In the genomic region with DNA sequence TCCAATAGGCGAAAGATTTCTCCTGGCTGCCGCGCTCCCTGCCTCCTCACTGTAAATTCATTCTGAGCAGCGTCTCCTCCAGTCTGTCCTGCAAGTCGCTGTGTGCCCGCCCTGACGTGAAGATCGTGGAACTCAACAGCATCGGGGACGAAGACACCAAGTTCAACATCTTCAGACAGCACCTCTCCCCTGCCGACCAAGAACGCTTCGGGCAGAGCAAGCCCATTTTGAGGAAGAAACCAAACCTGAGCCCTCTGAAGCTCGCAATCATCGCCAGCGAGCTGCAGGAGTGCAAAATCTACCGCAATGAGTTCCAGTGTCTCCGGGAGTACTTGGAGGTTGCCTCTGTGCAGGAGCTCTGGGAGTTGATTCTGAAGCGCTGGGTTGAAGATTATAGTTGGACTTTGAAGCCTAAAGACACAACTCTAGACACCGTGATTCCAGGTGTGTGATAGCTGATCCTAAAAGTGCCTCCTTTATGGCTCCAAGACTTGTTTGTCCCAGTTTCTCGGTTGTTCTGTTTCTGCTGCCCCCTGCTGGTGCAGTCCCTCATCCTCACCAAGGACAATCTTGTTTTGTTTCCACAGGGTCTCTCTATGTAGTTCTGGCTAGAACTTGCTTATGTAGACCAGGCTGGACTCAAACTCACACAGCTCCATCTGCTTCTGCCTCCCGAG, we compare ENCODE assay signal across 8 mouse cellular contexts. TPM values are rescaled to one million over a fixed set of nuclear protein-coding genes. Genes with fewer than 3 reads are reported as not detected.
A peak's percentile ranks its signal among the peaks of the same experiment; 100 is the strongest.
DNase-seq lines count a peak whose midpoint lies in the region; ATAC-seq and TF ChIP-seq lines count a peak whose summit lies in the region.

No protein-coding gene starts in this region.

- TF ChIP-seq POLR2A in ES-Bruce4 (IDR thresholded peaks at IDR 0.05; ENCODE audit: insufficient read depth, low read length): no peak

- no peaks in the 10 kb centered on the region for H3K36me3 ChIP-seq in ES-Bruce4 (ENCODE audit: control insufficient read depth, insufficient read depth, low read length, poor library complexity, severe bottlenecking)
- no peaks in the 10 kb centered on the region for H3K36me3 ChIP-seq in forebrain, embryonic 12.5 days (replicated peaks)
- no peaks in the 10 kb centered on the region for H3K36me3 ChIP-seq in heart, postnatal 0 days (replicated peaks; ENCODE audit: control insufficient read depth, insufficient read depth, low read length)
- no peaks in the 10 kb centered on the region for H3K36me3 ChIP-seq in liver, embryonic 15.5 days (replicated peaks)
- no peaks in the 10 kb centered on the region for H3K36me3 ChIP-seq in neural tube, embryonic 12.5 days
- no peaks in the 10 kb centered on the region for H3K36me3 ChIP-seq in stomach, postnatal 0 days (ENCODE audit: control insufficient read depth, insufficient read depth, low read length)

- peak; percentile 72 for DNase-seq in c-Kit-positive CD71-positive TER-119-positive erythroid progenitor cells, embryonic 14.5 days (ENCODE audit: low spot score)
- DNase-seq in heart, postnatal 0 days (ENCODE audit: low spot score): peak; percentile 83
- DNase-seq in kidney, postnatal 36 days: peak; percentile 88 to 96
- DNase-seq in stomach, postnatal 0 days (ENCODE audit: low spot score): peak; percentile 89

- H3K9ac ChIP-seq in ES-Bruce4 (ENCODE audit: low read depth, poor library complexity, severe bottlenecking): peak overlapping the region; percentile 71
- peak overlapping the region; percentile 68 for H3K9ac ChIP-seq in forebrain, embryonic 12.5 days
- H3K9ac ChIP-seq in heart, postnatal 0 days (replicated peaks; ENCODE audit: low read depth, low read length): peak overlapping the region; percentile 32
- H3K9ac ChIP-seq in liver, embryonic 15.5 days: 0 out of 2 replicates have a peak overlapping the region, but pooled peaks have one; percentile 15
- peak overlapping the region; percentile 52 for H3K9ac ChIP-seq in neural tube, embryonic 12.5 days
- peak overlapping the region; percentile 59 for H3K9ac ChIP-seq in stomach, postnatal 0 days (ENCODE audit: low read length)

- H3K27ac ChIP-seq in ES-Bruce4 (ENCODE audit: insufficient read depth, low read length): no peak overlapping the region
- H3K27ac ChIP-seq in forebrain, embryonic 12.5 days: no peak overlapping the region
- no peak overlapping the region for H3K27ac ChIP-seq in heart, postnatal 0 days (ENCODE audit: low read depth)
- no peak overlapping the region for H3K27ac ChIP-seq in liver, embryonic 15.5 days (replicated peaks)
- H3K27ac ChIP-seq in neural tube, embryonic 12.5 days: no peak overlapping the region
- 0 out of 2 replicates have a peak overlapping the region, but pooled peaks have one; percentile 3 for H3K27ac ChIP-seq in stomach, postnatal 0 days (replicated peaks)

- H3K4me2 ChIP-seq in forebrain, embryonic 12.5 days: peak overlapping the region; percentile 62
- H3K4me2 ChIP-seq in heart, postnatal 0 days (ENCODE audit: low read depth, low read length): peak overlapping the region; percentile 68
- H3K4me2 ChIP-seq in liver, embryonic 15.5 days: peak overlapping the region; percentile 73
- H3K4me2 ChIP-seq in neural tube, embryonic 12.5 days (replicated peaks): peak overlapping the region; percentile 68
- peak overlapping the region; percentile 53 for H3K4me2 ChIP-seq in stomach, postnatal 0 days (replicated peaks; ENCODE audit: low read depth)

- no peaks in the 10 kb centered on the region for H3K4me1 ChIP-seq in ES-Bruce4 (ENCODE audit: control insufficient read depth, insufficient read depth, low read length)
- H3K4me1 ChIP-seq in forebrain, embryonic 12.5 days: peaks cover 11% of the 10 kb centered on the region
- H3K4me1 ChIP-seq in heart, postnatal 0 days (ENCODE audit: control insufficient read depth, insufficient read depth): peaks cover 9% of the 10 kb centered on the region
- peaks cover 22% of the 10 kb centered on the region for H3K4me1 ChIP-seq in liver, embryonic 15.5 days (replicated peaks)
- 0 out of 2 replicates have a peak, but pooled peaks cover 4% of the 10 kb centered on the region for H3K4me1 ChIP-seq in neural tube, embryonic 12.5 days
- H3K4me1 ChIP-seq in stomach, postnatal 0 days (replicated peaks; ENCODE audit: control insufficient read depth, insufficient read depth): no peaks in the 10 kb centered on the region; the same call in 1 of the 2 replicates

- TF ChIP-seq EP300 in ES-Bruce4 (IDR thresholded peaks at IDR 0.05; ENCODE audit: insufficient read depth, low read depth, low read length): no peak
- no peak for TF ChIP-seq EP300 in heart, postnatal 0 days (IDR thresholded peaks at IDR 0.05; ENCODE audit: low read depth)
- no peak for TF ChIP-seq EP300 in stomach, postnatal 0 days (optimal IDR thresholded peaks at IDR 0.05)

- peak overlapping the region; percentile 62 for H3K4me3 ChIP-seq in ES-Bruce4 (ENCODE audit: low read depth, low read length)
- peak overlapping the region; percentile 46 for H3K4me3 ChIP-seq in forebrain, embryonic 12.5 days (replicated peaks)
- peak overlapping the region; percentile 45 for H3K4me3 ChIP-seq in heart, postnatal 0 days (ENCODE audit: low read depth, low read length)
- peak overlapping the region; percentile 48 for H3K4me3 ChIP-seq in liver, embryonic 15.5 days (replicated peaks)
- peak overlapping the region; percentile 33 for H3K4me3 ChIP-seq in neural tube, embryonic 12.5 days
- peak overlapping the region; percentile 43 for H3K4me3 ChIP-seq in stomach, postnatal 0 days (ENCODE audit: low read depth, low read length)

- ATAC-seq in forebrain, embryonic 12.5 days (ENCODE audit: low FRiP score): no peak
- ATAC-seq in heart, postnatal 0 days (ENCODE audit: insufficient read depth, low read depth): peak; percentile 33; the same call in 1 of the 2 replicates
- no peak for ATAC-seq in liver, embryonic 15.5 days (ENCODE audit: insufficient read depth)
- peak; percentile 38; the same call in 1 of the 2 replicates for ATAC-seq in neural tube, embryonic 12.5 days (ENCODE audit: low FRiP score, low read depth)
- peak; percentile 61; the same call in 1 of the 2 replicates for ATAC-seq in stomach, postnatal 0 days (ENCODE audit: low FRiP score, low TSS enrichment)

- 14% methylated on average over 22 of the region's 22 CpGs for WGBS in forebrain, embryonic 12.5 days
- WGBS in heart, postnatal 0 days: 14% methylated on average over 22 of the region's 22 CpGs
- 9% methylated on average over 22 of the region's 22 CpGs for WGBS in liver, embryonic 15.5 days (ENCODE audit: insufficient replicate concordance)
- WGBS in neural tube, embryonic 12.5 days: 12% methylated on average over 22 of the region's 22 CpGs
- WGBS in stomach, postnatal 0 days: 9% methylated on average over 22 of the region's 22 CpGs

- TF ChIP-seq CTCF in ES-Bruce4 (IDR thresholded peaks at IDR 0.05; ENCODE audit: low read depth, low read length): peak; percentile 53
- TF ChIP-seq CTCF in heart, postnatal 0 days (IDR thresholded peaks at IDR 0.05; ENCODE audit: low read depth): peak; percentile 75
- peak; percentile 89 for TF ChIP-seq CTCF in stomach, postnatal 0 days (IDR thresholded peaks at IDR 0.05; ENCODE audit: low read depth)

- H3K27me3 ChIP-seq in ES-Bruce4 (ENCODE audit: control insufficient read depth, insufficient read depth, low read length, poor library complexity, severe bottlenecking): no peaks in the 10 kb centered on the region
- 0 out of 2 replicates have a peak, but pooled peaks cover 3% of the 10 kb centered on the region for H3K27me3 ChIP-seq in forebrain, embryonic 12.5 days
- no peaks in the 10 kb centered on the region for H3K27me3 ChIP-seq in heart, postnatal 0 days (ENCODE audit: control insufficient read depth, insufficient read depth, low read length)
- H3K27me3 ChIP-seq in liver, embryonic 15.5 days: no peaks in the 10 kb centered on the region
- no peaks in the 10 kb centered on the region for H3K27me3 ChIP-seq in neural tube, embryonic 12.5 days (replicated peaks)
- H3K27me3 ChIP-seq in stomach, postnatal 0 days (ENCODE audit: control insufficient read depth, insufficient read depth, low read length): no peaks in the 10 kb centered on the region

- no peaks in the 10 kb centered on the region for H3K9me3 ChIP-seq in ES-Bruce4 (replicated peaks; ENCODE audit: control insufficient read depth, insufficient read depth, low read length, poor library complexity, severe bottlenecking)
- no peaks in the 10 kb centered on the region for H3K9me3 ChIP-seq in forebrain, embryonic 12.5 days
- no peaks in the 10 kb centered on the region for H3K9me3 ChIP-seq in heart, postnatal 0 days (replicated peaks; ENCODE audit: control insufficient read depth, low read length)
- no peaks in the 10 kb centered on the region for H3K9me3 ChIP-seq in liver, embryonic 15.5 days (replicated peaks)
- H3K9me3 ChIP-seq in neural tube, embryonic 12.5 days: no peaks in the 10 kb centered on the region
- H3K9me3 ChIP-seq in stomach, postnatal 0 days (ENCODE audit: control insufficient read depth, low read length): no peaks in the 10 kb centered on the region

RNA-seq across cellular contexts. Expression of a gene that starts 25.4 kb away (rescaled TPM):
- 2.7 and 3.5 TPM in 2 replicates for polyA plus RNA-seq in ES-Bruce4 (2011; ENCODE audit: insufficient read depth, insufficient read length, low read depth, missing spikeins)
- polyA plus RNA-seq in forebrain, embryonic 12.5 days (2016; fragmentation: Nextera tagmentation; extraction: Ambion mirVana): 2.9 and 3.0 TPM in 2 replicates
- 1.1 and 4.5 TPM in 2 replicates for total RNA-seq in heart, postnatal 0 days (2014; rRNA removed; ENCODE audit: low replicate concordance)
- polyA plus RNA-seq in heart, postnatal 0 days (2015; fragmentation: Nextera tagmentation; extraction: Ambion mirVana): 1.2 TPM in 2 replicates
- 0.53 and 0.59 TPM in 2 replicates for polyA plus RNA-seq in liver, embryonic 15.5 days (2015; fragmentation: Nextera tagmentation; extraction: Ambion mirVana)
- polyA plus RNA-seq in neural tube, embryonic 12.5 days (2016; fragmentation: Nextera tagmentation; extraction: Ambion mirVana): 3.0 and 3.4 TPM in 2 replicates
- polyA plus RNA-seq in stomach, postnatal 0 days (2015; fragmentation: Nextera tagmentation; extraction: Ambion mirVana): 0.38 and 0.47 TPM in 2 replicates

RNA-seq across cellular contexts. Expression of a gene that starts 25.7 kb away (rescaled TPM):
- 1,047 and 1,340 TPM in 2 replicates for polyA plus RNA-seq in ES-Bruce4 (2011; ENCODE audit: insufficient read depth, insufficient read length, low read depth, missing spikeins)
- polyA plus RNA-seq in forebrain, embryonic 12.5 days (2016; fragmentation: Nextera tagmentation; extraction: Ambion mirVana): 468 and 481 TPM in 2 replicates
- total RNA-seq in heart, postnatal 0 days (2014; rRNA removed; ENCODE audit: low replicate concordance): 99.3 and 144 TPM in 2 replicates
- polyA plus RNA-seq in heart, postnatal 0 days (2015; fragmentation: Nextera tagmentation; extraction: Ambion mirVana): 175 and 207 TPM in 2 replicates
- 273 and 302 TPM in 2 replicates for polyA plus RNA-seq in liver, embryonic 15.5 days (2015; fragmentation: Nextera tagmentation; extraction: Ambion mirVana)
- 454 and 496 TPM in 2 replicates for polyA plus RNA-seq in neural tube, embryonic 12.5 days (2016; fragmentation: Nextera tagmentation; extraction: Ambion mirVana)
- 402 and 403 TPM in 2 replicates for polyA plus RNA-seq in stomach, postnatal 0 days (2015; fragmentation: Nextera tagmentation; extraction: Ambion mirVana)

RNA-seq across cellular contexts. Expression of a gene that starts 32.8 kb away (rescaled TPM):
- 4.4 TPM in 1 of 2 replicates, not detected in the other for polyA plus RNA-seq in ES-Bruce4 (2011; ENCODE audit: insufficient read depth, insufficient read length, low read depth, missing spikeins)
- not detected in 2 replicates for polyA plus RNA-seq in forebrain, embryonic 12.5 days (2016; fragmentation: Nextera tagmentation; extraction: Ambion mirVana)
- 11.4 and 36.1 TPM in 2 replicates for total RNA-seq in heart, postnatal 0 days (2014; rRNA removed; ENCODE audit: low replicate concordance)
- polyA plus RNA-seq in heart, postnatal 0 days (2015; fragmentation: Nextera tagmentation; extraction: Ambion mirVana): not detected in 2 replicates
- polyA plus RNA-seq in liver, embryonic 15.5 days (2015; fragmentation: Nextera tagmentation; extraction: Ambion mirVana): not detected in 2 replicates
- not detected in 2 replicates for polyA plus RNA-seq in neural tube, embryonic 12.5 days (2016; fragmentation: Nextera tagmentation; extraction: Ambion mirVana)
- not detected in 2 replicates for polyA plus RNA-seq in stomach, postnatal 0 days (2015; fragmentation: Nextera tagmentation; extraction: Ambion mirVana)

RNA-seq across cellular contexts. Expression of a gene that starts 47.8 kb away (rescaled TPM):
- polyA plus RNA-seq in ES-Bruce4 (2011; ENCODE audit: insufficient read depth, insufficient read length, low read depth, missing spikeins): 8.2 and 8.8 TPM in 2 replicates
- polyA plus RNA-seq in forebrain, embryonic 12.5 days (2016; fragmentation: Nextera tagmentation; extraction: Ambion mirVana): 2.4 and 2.9 TPM in 2 replicates
- total RNA-seq in heart, postnatal 0 days (2014; rRNA removed; ENCODE audit: low replicate concordance): 22.4 and 31.8 TPM in 2 replicates
- 3.4 and 4.2 TPM in 2 replicates for polyA plus RNA-seq in heart, postnatal 0 days (2015; fragmentation: Nextera tagmentation; extraction: Ambion mirVana)
- polyA plus RNA-seq in liver, embryonic 15.5 days (2015; fragmentation: Nextera tagmentation; extraction: Ambion mirVana): 0.25 and 0.33 TPM in 2 replicates
- polyA plus RNA-seq in neural tube, embryonic 12.5 days (2016; fragmentation: Nextera tagmentation; extraction: Ambion mirVana): 4.3 and 4.6 TPM in 2 replicates
- polyA plus RNA-seq in stomach, postnatal 0 days (2015; fragmentation: Nextera tagmentation; extraction: Ambion mirVana): 1.2 TPM in 2 replicates

Comparison
In these comparisons a context has a peak if more than half of its experiments do, and no peak if none do; other contexts are left out.
1. H3K9ac ChIP-seq: peak in every context shown above with its lines; median percentile 71 in ES-Bruce4; 68 in forebrain, embryonic 12.5 days; 59 in stomach, postnatal 0 days; 52 in neural tube, embryonic 12.5 days; 32 in heart, postnatal 0 days; 15 in liver, embryonic 15.5 days.
2. ATAC-seq: peak in heart, postnatal 0 days (single experiment), neural tube, embryonic 12.5 days (single experiment) and stomach, postnatal 0 days (single experiment); none in forebrain, embryonic 12.5 days (single experiment) and liver, embryonic 15.5 days (single experiment).
3. Peak in every context shown above with its lines, with median percentiles within 50 percentile points of each other: H3K4me3 ChIP-seq, CTCF ChIP-seq, DNase-seq and H3K4me2 ChIP-seq.